Mouse (Mus musculus) c-Kit-positive CD71-negative TER-119-negative erythroid progenitor cells, embryonic 14.5 days (primary cell): ENCODE measurements around the gene Cfap43.
A peak's percentile ranks its signal among the peaks of the same experiment; 100 is the strongest.

Experiments
- DNase-seq: peaks from one replicate; pipeline ENCODE4 v3.0.0-alpha.2; 2013; ENCODE audit warnings: low read depth

Gene Cfap43

DNA sequence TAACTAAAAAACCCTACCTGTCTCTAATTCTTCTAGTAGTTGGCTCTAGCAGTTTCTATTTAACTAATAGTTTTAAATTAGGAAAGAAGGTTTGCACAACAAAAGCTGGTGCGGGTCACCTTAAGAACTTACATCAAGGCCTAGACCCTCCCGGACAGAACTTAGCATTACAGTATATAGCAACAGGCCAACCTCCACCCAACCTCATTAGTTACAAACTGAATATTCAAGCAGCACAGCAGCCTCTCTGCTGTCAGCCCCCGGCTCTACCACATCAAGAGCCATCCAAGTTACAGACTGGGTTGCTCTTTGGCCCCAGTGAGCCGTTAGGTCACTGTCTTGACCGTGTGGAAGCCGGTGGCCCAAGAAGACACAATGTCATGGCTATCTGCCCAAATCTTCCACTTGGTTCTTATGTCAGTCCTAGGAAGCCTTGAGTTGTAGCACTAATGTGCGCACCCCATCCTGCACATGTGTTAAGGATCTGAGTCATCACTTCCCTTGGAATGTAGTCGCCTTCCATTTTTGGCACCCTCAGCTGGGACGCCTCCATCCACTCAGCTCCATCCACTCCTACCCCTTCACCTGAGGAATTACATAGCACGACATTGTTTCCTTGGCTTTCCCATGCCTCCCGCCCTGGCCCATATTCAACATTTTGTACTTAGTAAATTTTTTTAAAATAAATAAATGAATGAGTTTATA is 128.6 kb downstream of the Cfap43 start:
- no peak for DNase-seq

DNA sequence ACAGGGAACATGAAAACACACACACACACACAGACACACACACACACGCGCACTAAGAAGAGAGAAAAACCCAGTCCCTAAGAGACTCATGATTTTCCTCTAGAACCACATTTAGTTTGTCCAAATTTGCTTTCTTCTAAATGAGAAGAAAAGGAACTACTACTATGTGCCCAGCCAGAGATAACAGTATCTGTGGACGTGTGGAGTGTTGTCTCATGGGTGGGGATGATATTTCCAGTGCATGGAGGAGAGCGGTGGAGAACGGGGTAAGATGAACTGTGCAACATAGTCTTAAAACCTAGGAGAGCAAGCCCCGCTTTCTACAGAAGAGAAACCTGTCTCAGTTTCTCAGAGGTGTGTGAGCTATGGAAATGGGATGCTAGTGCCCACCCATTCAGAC is 135.2 kb downstream of the Cfap43 start:
- DNase-seq: no peak

DNA sequence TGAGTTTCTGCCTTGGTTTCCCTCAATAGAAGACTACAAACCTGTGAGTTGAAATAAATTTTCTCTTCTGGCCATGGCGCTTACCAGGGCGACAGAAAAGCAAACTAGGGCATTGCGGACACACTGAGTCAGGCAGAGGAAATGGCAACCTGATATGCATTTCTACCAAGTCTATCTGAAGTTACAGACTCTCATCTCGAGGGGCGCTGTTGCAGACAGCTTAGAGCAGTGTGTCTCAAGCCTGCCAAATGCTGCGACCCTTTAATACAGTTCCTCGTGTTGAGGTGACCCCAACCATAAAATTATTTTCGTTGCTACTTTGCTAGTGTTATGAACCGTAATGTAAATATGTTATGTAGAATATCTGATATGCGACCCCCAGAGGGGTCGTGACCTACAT is 138.1 kb downstream of the Cfap43 start:
- no peak for DNase-seq

DNA sequence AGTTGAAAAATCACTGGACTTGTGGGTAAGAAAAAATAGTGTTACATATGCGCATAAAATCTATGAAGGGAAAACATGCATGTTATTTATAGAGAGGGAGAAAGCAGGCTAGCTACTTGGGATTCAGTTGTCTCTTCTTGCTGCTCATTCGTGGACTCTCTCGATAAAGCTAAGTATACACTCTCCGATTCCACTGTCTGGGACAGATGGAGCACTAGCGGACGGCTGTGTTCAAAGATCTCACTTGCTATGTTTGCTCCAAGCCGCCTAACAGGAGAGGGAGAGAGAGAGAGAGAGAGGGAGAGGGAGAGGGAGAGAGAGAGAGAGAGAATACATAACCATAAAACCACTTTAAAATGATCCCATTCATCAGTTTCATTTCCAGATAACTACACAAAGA is 138.9 kb downstream of the Cfap43 start:
- no peak for DNase-seq

DNA sequence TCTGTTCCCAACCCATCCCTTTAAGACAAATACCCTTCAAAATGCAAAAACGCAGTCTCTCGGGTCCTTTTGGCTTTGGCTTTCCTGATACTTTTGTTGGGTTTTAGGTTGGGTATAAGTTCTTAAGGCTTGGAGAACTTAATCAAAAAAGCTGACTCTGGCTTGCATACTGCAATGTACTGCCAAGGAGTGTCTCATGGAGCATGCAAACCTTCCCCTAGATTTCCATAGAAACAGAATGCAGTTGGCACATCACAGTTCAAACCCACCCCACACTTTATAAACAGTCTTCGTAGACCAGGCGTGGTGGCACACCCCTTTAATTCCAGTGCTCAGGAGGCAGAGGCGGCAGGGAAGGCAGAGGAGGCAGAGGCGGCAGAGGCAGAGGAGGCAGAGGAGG is 141.2 kb downstream of the Cfap43 start:
- no peak for DNase-seq

DNA sequence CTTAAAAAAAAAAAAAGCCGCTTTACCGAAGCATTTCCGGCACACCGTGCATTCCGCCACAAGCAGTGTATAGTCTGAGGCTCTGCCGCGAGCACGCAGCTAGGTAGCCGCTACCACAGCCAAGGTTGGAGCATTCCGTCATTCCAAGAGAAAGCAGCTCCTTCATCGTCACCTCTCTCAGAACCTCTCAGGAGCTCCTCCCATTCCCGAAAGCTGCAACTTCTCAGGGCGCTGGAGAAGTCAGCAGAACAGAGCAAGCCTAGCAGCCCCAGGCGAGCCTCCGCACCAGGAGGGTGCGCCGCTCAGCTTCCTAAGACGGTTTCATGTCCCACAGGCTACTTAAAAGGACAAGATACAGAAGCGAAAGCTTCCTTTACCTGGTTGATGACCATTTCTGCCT is 163.5 kb downstream of the Cfap43 start:
- no peak for DNase-seq

DNA sequence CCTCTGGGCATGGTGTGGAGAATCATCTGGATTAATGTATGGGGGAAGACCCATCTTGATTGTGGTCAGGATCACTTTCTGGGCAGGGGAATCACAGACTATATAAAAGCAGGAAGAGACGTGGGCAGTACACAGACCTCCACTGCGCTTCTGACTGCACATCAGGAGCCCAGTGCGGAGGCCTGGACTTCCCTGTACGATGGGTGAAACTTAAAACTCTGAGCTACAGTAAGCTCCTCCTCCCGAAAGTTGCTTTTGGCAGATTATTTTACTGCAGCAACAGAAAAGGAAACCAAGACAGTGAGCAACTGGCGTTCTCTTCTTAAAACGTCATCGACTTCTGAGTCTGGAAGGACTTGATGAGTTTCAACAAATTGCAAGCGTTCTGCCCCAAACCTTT is 164.2 kb downstream of the Cfap43 start:
- no peak for DNase-seq

DNA sequence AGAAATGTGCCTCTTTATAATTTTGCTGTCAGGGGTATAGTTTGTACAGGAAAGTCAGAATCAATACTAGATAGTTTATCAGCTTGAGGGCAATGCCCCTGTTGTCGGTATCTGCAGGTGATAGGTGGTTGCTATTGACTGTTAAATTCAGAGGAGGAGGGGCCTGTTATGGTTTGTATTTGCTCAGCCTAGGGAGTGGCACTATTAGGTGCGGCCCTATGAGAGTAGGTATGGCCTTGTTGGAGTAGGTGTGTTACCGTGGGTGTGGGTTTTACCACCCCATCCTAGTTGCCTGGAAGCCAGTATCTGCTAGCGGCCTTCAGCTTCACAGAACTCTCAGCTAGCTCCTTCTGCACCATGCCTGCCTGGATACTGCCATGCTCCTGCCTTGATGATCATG is 165.2 kb downstream of the Cfap43 start:
- no peak for DNase-seq

DNA sequence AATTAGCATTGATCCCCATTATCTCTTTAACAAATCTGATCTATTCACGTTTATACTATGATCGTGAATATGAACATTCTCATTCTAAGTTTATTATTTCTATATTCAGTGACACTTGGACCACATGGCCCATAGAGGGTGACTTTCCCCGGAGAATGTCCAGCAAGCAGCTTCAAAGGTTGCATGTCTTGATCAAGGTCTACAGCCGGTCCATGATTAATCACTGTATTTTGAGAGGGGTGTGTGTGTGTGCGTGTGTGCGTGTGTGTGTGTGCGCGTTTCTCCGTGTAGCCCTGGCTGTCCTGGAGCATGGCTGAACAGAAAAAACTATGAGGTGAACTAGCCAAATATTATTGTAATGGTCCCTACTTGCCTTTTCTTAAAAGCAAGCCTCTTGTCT is 166.6 kb downstream of the Cfap43 start:
- DNase-seq: no peak

DNA sequence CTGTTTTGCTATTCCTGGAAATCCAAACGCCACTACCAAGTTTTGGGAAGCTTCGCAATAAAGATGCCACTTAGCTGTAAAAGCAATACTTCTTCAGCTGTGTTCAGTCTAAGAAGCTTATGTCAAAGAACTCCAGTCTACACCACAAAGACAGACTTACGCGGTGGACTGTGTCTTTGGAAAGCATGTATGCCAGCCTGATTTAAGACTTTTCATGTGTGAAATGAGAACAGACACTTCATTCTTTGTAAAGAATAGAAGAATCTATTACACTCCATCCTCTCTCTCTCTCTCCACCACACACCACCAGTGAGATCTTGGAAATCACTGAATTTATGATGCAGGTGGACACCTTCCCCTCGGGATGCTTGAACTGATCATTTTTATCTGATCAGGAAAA is 168.7 kb downstream of the Cfap43 start:
- DNase-seq: no peak

DNA sequence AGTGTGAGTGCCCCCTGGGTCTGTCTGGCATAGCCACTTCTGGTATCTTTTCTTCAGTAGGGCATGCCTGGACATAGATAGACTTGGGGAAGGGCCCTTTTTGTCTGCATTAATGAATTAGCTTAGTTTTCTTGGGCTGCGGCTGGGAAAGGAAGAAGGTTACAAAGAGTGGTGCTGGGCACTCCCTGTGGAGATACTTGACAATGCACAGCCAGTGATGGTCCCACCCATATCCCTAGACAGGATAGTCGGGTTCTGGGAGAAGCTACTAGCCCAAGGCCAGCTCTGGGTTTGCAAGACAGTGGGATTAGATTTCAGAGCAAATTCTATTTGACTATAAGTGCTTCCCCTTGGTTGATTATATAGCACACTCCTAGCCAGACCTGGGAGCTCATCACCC is 170.1 kb downstream of the Cfap43 start:
- no peak for DNase-seq

DNA sequence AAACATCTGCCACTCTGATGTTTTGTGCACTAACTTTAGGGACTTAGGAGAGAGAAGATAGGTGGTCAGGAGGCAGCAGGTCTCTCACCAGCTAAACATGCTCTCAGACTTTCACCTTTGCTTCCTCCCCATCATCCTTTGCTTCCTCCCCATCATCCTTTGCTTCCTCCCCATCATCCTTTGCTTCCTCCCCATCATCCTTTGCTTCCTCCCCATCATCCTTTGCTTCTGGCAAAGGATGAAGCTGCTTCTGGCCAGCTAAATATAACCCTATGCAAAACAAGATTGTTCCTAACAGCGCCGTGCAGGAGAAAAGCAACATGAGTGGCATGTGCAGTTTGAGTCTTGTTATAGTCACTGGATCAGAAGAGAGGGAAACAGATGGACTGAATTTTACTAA is 172.0 kb downstream of the Cfap43 start:
- DNase-seq: no peak

DNA sequence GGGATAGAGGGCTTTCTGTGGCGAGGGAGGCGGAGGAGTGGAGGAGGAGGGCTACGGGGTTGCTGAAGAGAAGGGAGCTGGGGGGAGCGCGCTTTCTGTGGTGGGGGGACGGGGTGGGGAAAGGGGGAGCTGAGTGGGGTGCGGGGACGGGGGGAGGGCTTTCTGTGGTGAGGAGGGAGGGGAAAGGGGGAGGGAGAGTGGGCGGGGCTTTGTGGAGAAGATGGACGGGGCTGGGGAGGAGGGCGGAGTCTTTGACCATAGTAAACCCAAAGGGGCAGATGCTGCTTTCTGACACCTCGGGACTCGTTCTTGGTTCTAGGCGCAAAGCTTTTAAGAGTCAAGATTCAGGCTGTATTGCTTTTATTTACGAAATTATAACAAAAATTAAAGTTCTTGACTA is 187.2 kb downstream of the Cfap43 start:
- DNase-seq: peak; percentile 38

DNA sequence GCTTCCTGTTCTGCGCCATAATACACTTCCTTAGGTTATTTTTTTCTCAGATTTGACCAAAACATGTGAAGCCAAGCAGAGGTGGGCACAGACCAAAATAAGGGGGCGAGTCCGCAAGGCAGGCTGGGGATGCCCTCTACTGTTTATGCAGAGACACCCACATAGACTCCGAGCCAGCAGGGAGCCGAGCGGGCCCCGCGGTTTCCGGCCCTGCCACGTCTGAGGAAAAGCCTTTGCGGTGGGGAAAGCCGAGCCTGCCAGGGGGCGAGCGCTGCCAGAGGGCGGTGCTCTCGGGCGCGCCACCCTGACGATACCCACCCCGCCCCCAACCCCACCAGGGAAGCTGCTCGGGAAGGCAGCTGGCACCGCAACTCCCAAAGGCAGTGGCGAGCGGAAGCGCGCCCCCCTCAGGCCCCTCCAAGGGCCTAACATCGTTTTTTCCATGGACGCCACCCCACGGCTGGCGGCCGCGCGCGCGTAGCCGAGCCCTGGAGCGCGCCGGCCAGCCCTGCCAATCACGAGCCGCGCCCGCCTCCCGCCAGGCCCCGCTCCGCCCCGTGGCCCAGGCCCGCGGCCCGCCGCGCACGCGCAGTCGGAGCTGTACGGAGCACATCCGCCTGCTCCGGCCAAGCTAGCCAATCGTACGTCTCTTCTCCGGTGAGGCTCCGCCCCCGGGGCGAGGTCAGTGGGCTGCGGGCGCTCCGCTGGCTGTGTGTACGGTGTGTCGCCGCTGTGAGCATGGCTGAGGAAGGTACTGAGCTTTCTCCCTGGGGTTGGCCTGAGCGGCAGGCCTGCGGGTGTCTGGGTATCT is 187.8 kb downstream of the Cfap43 start, which contains the start of gene Sfr1:
Sfr1 (plus strand) TSS at position 612 of the 811 bp plus-strand sequence.
- DNase-seq: peak; percentile 89

DNA sequence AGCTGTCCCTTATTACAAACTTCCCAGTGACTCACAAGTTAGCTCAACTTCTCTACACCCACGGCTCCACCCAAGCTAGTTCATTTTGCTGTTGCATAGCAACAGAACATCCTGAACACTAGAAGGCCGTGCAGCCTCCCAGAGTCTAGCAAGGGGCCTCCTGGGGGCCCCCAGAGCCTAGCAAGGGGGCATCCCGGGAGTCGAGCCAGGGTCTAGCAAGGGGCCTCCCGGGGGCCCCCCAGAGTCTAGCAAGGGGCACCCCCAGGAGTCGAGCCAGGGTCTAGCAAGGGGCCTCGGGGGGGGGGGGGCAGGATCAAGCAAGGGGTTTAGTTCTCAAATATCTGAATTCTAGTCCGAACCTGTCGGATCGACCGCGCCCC is 188.4 kb downstream of the Cfap43 start:
- DNase-seq: peak; percentile 80

DNA sequence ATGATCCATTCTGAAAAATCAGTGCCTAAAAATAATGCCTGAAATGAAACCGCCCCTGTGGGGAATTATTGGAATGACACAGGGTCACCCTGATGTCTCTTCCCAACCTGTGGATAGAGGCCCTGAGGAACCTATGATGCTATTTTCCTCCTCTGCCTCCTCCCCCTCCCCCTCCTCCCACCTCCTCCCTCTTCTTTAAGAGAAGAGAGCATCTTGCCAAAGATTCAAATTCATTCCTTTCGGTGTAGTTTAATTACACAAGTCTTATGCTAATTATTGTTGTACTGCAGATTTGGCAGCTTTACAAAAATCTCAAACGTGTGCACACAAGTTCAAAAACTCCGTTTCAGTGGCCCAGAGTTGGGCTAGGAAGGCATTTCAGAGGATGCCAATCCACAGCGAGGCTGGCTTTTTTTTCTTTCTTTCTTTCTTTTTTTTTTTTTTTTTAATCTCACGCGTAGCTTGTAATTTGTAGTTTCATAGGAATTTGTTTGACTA is 193.4 kb downstream of the Cfap43 start:
- no peak for DNase-seq

DNA sequence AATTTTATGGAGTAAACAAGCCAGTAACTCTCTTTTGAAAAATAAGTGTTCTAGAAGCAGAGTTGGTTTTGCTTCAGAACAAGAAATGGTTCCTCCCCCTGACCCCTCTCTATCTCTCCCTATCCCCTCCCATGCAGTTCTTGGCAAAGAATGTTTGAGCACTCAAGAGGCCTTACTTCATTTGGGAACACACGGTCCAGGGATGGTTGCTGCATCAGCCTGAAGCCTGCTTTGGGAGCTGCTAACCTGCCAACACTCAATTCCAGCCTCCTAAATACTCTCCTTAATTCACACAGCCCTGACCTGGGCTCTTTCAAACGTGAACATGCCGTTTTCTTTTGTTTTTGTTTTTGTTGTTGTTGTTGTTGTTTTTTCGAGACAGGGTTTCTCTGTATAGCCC is 194.2 kb downstream of the Cfap43 start:
- no peak for DNase-seq

DNA sequence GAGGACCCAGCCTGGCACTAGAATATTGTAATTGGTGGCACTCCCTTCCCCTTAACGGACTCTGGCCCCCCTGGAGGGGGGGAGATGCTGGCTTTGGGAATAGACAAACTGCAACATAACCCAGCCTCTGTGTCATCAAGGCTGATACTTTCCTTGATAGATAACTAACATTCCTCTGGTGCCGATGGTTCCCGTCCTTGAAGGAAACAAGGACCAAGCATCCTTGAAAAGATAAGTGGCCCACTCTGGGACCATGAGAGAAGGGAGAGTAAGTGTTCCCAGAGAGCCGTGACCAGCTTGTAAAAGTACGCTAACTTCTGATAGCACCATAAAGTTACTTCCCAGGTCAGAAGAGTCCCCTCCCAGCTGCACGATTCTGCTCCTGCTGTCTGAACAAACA is 196.6 kb downstream of the Cfap43 start:
- DNase-seq: no peak

DNA sequence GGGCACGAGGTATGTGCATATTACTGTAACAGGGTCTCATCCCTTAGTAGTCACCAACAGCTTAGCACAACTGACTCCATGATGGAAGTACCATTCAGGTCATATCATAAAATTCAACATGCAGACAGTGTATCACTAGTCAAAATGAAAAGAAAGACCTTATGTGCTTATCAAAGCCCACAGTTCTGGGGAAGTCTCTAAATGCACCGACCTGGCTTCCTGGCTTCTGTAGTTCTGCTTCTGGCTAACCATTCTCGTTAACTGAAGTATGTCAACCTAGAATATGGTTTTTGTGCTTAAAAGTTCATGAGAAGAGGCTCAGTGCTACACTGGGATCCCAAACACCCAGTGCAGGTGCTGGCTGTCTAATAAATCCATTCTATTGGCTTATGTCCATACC is 199.9 kb downstream of the Cfap43 start:
- no peak for DNase-seq

DNA sequence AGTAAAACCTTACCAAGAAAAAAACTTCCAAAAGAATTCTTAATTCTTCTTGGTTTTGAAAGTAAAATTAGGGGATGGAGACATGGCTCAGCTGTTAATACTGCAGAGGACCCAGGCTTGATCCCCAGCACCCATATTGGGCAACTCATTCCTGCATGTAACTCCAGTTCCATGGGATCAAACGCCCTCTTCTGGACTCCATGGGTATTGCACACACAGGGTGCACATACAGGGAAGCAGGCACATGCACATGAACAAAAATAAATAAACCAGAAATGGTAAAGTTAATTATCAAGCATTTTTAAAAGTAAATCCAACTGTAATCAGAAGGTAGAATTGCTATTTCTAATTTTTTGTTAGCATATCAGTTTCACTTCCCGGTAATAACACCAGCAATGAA is 202.9 kb downstream of the Cfap43 start:
- DNase-seq: no peak

DNA sequence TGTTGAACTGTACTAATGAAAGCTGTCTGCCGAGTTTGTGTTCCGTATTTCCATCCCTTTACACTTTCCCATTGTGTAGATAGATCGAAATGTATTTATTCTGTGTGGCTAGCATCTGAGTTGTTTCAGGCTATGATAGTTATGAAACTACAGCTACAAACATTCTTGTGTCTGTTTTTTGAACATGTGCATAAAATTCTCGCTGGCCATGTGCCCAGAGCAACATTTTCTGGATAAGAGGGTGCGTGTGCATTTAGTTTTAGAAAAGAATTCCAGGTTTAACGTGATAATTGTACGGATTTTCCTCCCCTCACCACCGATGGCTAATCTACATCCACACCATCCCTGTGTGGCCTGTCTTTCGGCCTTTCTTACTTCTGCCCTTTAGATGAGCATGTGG is 205.6 kb downstream of the Cfap43 start:
- DNase-seq: no peak

DNA sequence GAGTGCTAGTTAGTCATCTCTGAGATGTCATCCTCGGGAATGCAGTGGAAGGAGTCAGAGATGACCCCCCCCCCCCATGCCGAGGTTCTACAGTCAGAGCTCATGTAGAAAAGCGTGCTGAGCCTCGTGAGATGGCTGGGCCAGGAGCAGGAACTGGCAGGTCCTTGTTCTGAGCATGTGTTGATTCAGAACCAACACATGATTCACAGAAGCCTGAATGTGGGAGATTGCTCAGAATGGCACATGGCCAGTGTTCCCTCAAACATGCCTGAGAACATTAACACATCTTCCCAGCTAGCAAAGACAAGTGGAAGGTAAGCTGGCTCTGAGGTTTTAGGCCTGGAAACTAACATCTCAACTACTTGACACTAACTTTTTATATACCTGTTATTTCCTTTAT is 208.7 kb downstream of the Cfap43 start:
- no peak for DNase-seq

DNA sequence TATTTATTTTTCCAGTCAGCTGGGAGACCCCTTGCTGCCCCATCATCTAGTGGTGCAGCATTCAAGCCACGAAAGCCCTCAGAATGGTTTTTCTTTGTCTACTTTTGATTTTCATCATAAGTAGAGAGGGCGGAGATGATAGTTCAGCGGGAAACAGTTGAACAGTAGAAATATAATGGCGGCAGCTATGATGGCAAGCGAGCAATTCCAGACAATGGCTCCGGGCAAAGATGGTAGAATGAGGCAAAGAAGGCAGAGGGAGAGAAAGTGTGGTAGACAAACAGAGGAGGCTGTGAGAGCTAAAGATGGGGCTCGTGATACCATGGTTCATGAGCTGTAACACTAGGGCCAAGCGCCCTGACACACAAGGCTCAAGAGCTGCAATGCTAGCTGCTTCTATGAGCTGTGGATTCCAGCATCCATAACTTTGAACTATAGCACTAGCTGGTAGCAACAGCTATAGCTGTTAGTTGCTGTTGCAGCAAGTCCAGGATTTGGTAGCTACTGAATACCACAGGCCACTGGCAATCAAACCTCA is 213.2 kb downstream of the Cfap43 start:
- no peak for DNase-seq
